Mouse (Mus musculus) T-cell, adult 66 days (primary cell): ENCODE data around the gene Pcp2. TPM values are rescaled to one million over a fixed set of nuclear protein-coding genes. Genes with fewer than 3 reads are reported as not detected.

Experiments
- total RNA-seq, 2 experiments: library from RNA; stranded (reverse); gene quantifications; 3 replicates in 1 of 2; 4 replicates in 1 of 2; pipeline ENCODE4 v1.2.4; 2023

Gene Pcp2
- not detected for total RNA-seq

GRCm38 (mm10) chr8:3625445-3625844, at the start of gene Pcp2:
Gene Pcp2, minus strand, starts transcription at chr8:3625545.

GRCm38 (mm10) chr8:3671980-3672491, 46.7 kb upstream of the Pcp2 start, which contains the start of gene Fcor:
Gene Fcor, minus strand, starts transcription at chr8:3672362.

GRCm38 (mm10) chr8:3665507-3665906, 40.2 kb upstream of the Pcp2 start, which contains the start of gene Mcemp1:
Gene Mcemp1, plus strand, starts transcription at chr8:3665754.

GRCm38 (mm10) chr8:3655526-3655925, 30.2 kb upstream of the Pcp2 start, which contains the start of gene Retn:
Gene Retn, plus strand, starts transcription at chr8:3655770.

GRCm38 (mm10) chr8:3630647-3631477, 5.5 kb upstream of the Pcp2 start, which contains the start of gene Stxbp2:
Gene Stxbp2, plus strand, starts transcription at chr8:3630955.

GRCm38 (mm10) chr8:3621199-3621970, 4.0 kb downstream of the Pcp2 start, which contains the start of the genes Xab2 and Pet100:
Gene Xab2, minus strand, starts transcription at chr8:3621316.
Gene Pet100, plus strand, starts transcription at chr8:3621548.

GRCm38 (mm10) chr8:3586993-3587390, 38.4 kb downstream of the Pcp2 start, which contains the start of gene Camsap3:
Gene Camsap3, plus strand, starts transcription at chr8:3587293.

Other genes with a start within 250 kb of the Pcp2 start
- 100 to 1,000 TPM; 256 to 275 TPM for gene Arhgef18, start 232.5 kb downstream of the Pcp2 start, total RNA-seq
- under 1 TPM in 1 of 2 experiments, not detected in 1; 0.61 TPM for gene Pex11g, start 157.9 kb downstream of the Pcp2 start, total RNA-seq
- gene Tex45, start 154.7 kb downstream of the Pcp2 start, total RNA-seq = 10 to 100 TPM in 1 of 2 experiments, 1 to 10 TPM in 1; 8.5 to 16.2 TPM
- gene Zfp358, start 132.4 kb downstream of the Pcp2 start, total RNA-seq = 1 to 10 TPM; 6.8 to 8.3 TPM
- gene Mcoln1, start 125.1 kb downstream of the Pcp2 start, total RNA-seq = 10 to 100 TPM; 70.6 to 82.9 TPM
- 10 to 100 TPM; 65.9 to 67.7 TPM for gene Pnpla6, start 110.2 kb downstream of the Pcp2 start, total RNA-seq
- gene C330021F23Rik, start 57.6 kb downstream of the Pcp2 start, total RNA-seq = not detected
- gene Camsap3, start 38.3 kb downstream of the Pcp2 start, total RNA-seq = not detected
- gene Xab2, start 4.2 kb downstream of the Pcp2 start, total RNA-seq = 10 to 100 TPM; 80.3 to 85.8 TPM
- 10 to 100 TPM; 49.8 to 57.0 TPM for gene Pet100, start 4.0 kb downstream of the Pcp2 start, total RNA-seq
- gene Stxbp2, start 5.4 kb upstream of the Pcp2 start, total RNA-seq = 100 to 1,000 TPM; 207 to 212 TPM
- not detected for gene Retn, start 30.2 kb upstream of the Pcp2 start, total RNA-seq
- under 1 TPM in 1 of 2 experiments, not detected in 1; 0.39 TPM for gene Mcemp1, start 40.2 kb upstream of the Pcp2 start, total RNA-seq
- gene Fcor, start 46.8 kb upstream of the Pcp2 start, total RNA-seq = not detected
- 10 to 100 TPM; 12.6 to 16.2 TPM for gene Trappc5, start 50.8 kb upstream of the Pcp2 start, total RNA-seq
- gene Fcer2a, start 68.6 kb upstream of the Pcp2 start, total RNA-seq = 1 to 10 TPM in 1 of 2 experiments, under 1 TPM in 1; 0.83 to 1.4 TPM
- gene Clec4g, start 95.1 kb upstream of the Pcp2 start, total RNA-seq = not detected
- gene Cd209a, start 123.4 kb upstream of the Pcp2 start, total RNA-seq = 1 to 10 TPM in 1 of 2 experiments, under 1 TPM in 1; 0.65 to 2.1 TPM
- gene Cd209e, start 228.8 kb upstream of the Pcp2 start, total RNA-seq = not detected